Mouse (Mus musculus): ENCODE results near the gene Ncoa6. TPM values are rescaled to one million over a fixed set of nuclear protein-coding genes. Genes with fewer than 3 reads are reported as not detected.

Ncoa6 gene
- polyA plus RNA-seq, 1 experiment from 2014 or later, result 30.0 TPM

DNA sequence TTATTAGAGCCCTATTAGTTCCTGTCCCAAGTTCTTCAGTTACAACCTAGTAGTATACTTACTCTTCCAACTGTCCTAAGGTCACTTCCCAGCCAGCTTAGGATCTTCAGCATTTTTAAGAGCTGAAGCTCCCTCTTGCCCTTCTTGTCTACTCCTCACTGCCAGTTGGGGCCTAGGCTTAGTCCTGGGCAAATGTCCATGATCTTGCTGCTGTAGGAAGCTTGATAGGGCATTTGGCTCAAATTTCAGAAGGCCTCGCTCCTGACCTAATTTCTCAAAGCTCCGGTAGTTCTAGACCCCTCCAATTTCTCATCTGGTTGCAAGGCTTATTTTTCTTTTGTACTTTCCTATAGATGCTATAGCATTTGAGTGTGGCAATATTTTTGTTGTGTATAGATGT, 85.1 kb downstream of the Ncoa6 start:
- H3K36me3 ChIP-seq (ENCODE audit: control insufficient read depth, insufficient read depth, low read length), result peaks cover 32% of the 10 kb centered on the region
- H3K4me2 ChIP-seq (replicated peaks; ENCODE audit: low read depth, low read length), result no peak overlapping the region
- no peak for ATAC-seq (ENCODE audit: low FRiP score, low TSS enrichment)
- no peak overlapping the region for H3K27ac ChIP-seq (ENCODE audit: low read depth, low read length)
- no peaks in the 10 kb centered on the region for H3K27me3 ChIP-seq (ENCODE audit: control insufficient read depth, insufficient read depth, low read length)
- H3K9me3 ChIP-seq (ENCODE audit: control insufficient read depth, low read length), result no peaks in the 10 kb centered on the region
- 75% methylated on average over 2 of the region's 2 CpGs for WGBS
- no peaks in the 10 kb centered on the region; the same call in 1 of the 2 replicates for H3K4me1 ChIP-seq (ENCODE audit: control insufficient read depth, insufficient read depth, low read length)
- no peak overlapping the region for H3K9ac ChIP-seq (ENCODE audit: low read depth, low read length)
- no peak overlapping the region for H3K4me3 ChIP-seq (ENCODE audit: low read length)

DNA sequence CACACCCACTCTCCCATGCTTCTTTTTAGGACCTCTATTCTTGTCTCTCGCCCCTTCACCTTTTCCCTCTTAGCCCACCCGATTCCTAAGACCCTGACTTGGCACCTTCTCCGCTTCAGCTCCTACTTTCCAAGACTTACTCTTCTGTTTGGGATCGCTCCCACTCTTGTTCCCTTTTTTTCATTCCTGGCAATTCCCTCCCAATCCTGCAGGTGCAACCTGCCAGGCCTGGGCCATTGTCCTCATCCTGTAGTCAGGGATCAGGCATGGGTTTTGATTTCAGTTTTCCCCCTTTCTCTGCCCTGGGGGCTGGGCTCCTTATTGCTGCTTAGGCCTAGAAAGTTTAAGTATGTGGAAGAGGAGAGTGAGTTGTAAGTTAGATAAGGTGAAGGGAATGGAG, 86.6 kb downstream of the Ncoa6 start:
- no peak overlapping the region for H3K4me2 ChIP-seq (replicated peaks; ENCODE audit: low read depth, low read length)
- 56% methylated on average over 4 of the region's 4 CpGs for WGBS
- H3K9me3 ChIP-seq (ENCODE audit: control insufficient read depth, low read length), result no peaks in the 10 kb centered on the region
- no peak overlapping the region for H3K27ac ChIP-seq (ENCODE audit: low read depth, low read length)
- no peaks in the 10 kb centered on the region for H3K27me3 ChIP-seq (ENCODE audit: control insufficient read depth, insufficient read depth, low read length)
- no peak overlapping the region for H3K9ac ChIP-seq (ENCODE audit: low read depth, low read length)
- ATAC-seq (ENCODE audit: low FRiP score, low TSS enrichment), result no peak
- H3K4me1 ChIP-seq (ENCODE audit: control insufficient read depth, insufficient read depth, low read length), result peaks cover 7% of the 10 kb centered on the region; the same call in 1 of the 2 replicates
- H3K36me3 ChIP-seq (ENCODE audit: control insufficient read depth, insufficient read depth, low read length), result peaks cover 32% of the 10 kb centered on the region
- no peak overlapping the region for H3K4me3 ChIP-seq (ENCODE audit: low read length)

DNA sequence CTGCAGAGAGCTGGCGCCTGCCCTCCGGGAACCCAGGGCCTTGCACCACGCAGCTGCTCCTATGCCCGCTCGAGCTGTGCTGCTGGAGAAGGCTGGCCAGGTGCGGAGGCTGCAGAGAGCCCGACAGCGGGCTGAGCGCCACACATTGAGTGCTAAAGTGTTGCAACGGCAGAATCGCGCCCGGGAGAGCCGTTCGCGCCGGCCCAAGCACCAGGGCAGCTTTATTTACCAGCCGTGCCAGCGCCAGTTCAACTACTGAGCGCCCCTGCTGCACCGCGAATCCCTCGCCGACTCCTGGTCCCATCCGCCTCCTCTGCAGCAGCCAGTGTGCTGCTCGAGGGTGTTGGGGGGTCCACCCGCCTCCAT, 87.2 kb downstream of the Ncoa6 start:
- Histone ChIP-seq H3K4me3 (ENCODE audit: low read length) (no peak overlapping the region), H3K9ac (ENCODE audit: low read depth, low read length) (peak overlapping the region; percentile 38; the same call in 1 of the 2 replicates), H3K27me3 (ENCODE audit: control insufficient read depth, insufficient read depth, low read length) (no peaks in the 10 kb centered on the region), H3K4me2 (replicated peaks; ENCODE audit: low read depth, low read length) (no peak overlapping the region), H3K36me3 (ENCODE audit: control insufficient read depth, insufficient read depth, low read length) (peaks cover 32% of the 10 kb centered on the region), H3K9me3 (ENCODE audit: control insufficient read depth, low read length) (no peaks in the 10 kb centered on the region), H3K4me1 (ENCODE audit: control insufficient read depth, insufficient read depth, low read length) (peaks cover 7% of the 10 kb centered on the region; the same call in 1 of the 2 replicates), H3K27ac (ENCODE audit: low read depth, low read length) (no peak overlapping the region)
- WGBS, result 19% methylated on average over 27 of the region's 27 CpGs
- ATAC-seq (ENCODE audit: low FRiP score, low TSS enrichment), result no peak

DNA sequence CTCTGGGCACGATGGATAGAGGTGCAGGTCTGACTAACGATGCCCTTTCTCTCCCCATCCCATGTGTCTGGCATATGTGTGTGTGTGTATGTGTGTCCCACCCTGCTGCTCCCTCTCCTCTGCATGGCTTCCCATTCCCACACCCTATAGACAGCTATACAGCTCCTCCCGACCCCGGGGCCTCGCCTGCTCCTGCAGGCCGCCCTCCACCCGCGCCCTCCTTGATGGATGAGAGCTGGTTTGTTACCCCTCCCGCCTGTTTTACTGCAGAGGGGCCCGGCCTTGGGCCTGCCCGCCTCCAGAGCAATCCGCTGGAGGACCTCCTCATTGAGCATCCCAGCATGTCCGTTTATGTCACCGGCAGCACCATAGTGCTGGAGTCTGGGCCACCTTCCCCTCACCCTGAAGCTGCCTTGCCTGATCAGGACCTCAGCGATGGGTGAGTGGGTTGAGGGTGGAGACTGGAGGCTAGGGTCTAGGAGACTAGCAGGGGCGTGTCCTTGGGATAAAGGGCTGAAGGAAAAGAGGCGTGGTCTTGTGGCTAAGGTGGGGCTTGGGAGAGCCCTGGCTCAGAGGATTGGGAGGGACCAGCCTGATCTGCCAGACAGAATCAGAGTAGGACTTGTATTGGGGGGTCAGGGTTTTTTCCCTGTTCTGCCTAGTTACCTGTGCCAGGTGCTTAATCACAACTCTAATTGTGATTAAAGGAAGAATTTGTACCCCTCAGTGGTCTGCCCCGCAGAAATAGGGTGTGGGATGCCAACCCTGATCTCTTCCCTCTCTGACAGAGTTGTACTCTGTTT, 87.8 kb downstream of the Ncoa6 start:
- Histone ChIP-seq H3K9ac (ENCODE audit: low read depth, low read length) (0 out of 2 replicates have a peak overlapping the region, but pooled peaks have one; percentile 38), H3K27ac (ENCODE audit: low read depth, low read length) (no peak overlapping the region), H3K27me3 (ENCODE audit: control insufficient read depth, insufficient read depth, low read length) (no peaks in the 10 kb centered on the region), H3K36me3 (ENCODE audit: control insufficient read depth, insufficient read depth, low read length) (peaks cover 26% of the 10 kb centered on the region), H3K4me2 (replicated peaks; ENCODE audit: low read depth, low read length) (no peak overlapping the region), H3K4me3 (ENCODE audit: low read length) (no peak overlapping the region), H3K4me1 (ENCODE audit: control insufficient read depth, insufficient read depth, low read length) (peaks cover 7% of the 10 kb centered on the region; the same call in 1 of the 2 replicates), H3K9me3 (ENCODE audit: control insufficient read depth, low read length) (no peaks in the 10 kb centered on the region)
- 53% methylated on average over 18 of the region's 18 CpGs for WGBS
- ATAC-seq (ENCODE audit: low FRiP score, low TSS enrichment), result no peak

DNA sequence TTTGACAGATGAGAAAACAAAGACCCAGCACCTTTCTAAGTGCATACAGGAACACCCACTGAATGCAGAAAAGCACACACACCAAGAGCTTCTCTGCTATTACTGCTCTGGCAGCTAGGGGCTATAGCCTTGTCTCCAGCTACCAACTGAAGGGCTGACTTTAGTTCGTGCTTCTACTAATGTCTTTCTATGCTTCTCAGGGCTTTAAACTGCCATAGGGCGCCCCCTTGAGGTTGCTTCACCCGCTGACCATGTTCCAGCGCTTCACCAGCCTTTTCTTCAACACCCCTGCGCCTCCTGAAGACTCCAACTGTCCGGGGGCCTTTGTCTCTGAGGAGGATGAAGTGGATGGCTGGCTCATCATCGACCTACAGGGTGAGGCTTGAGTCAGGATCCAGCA, 88.6 kb downstream of the Ncoa6 start:
- 32% methylated on average over 7 of the region's 7 CpGs for WGBS
- Histone ChIP-seq H3K27me3 (ENCODE audit: control insufficient read depth, insufficient read depth, low read length) (no peaks in the 10 kb centered on the region), H3K4me1 (ENCODE audit: control insufficient read depth, insufficient read depth, low read length) (peaks cover 7% of the 10 kb centered on the region; the same call in 1 of the 2 replicates), H3K36me3 (ENCODE audit: control insufficient read depth, insufficient read depth, low read length) (peaks cover 18% of the 10 kb centered on the region), H3K4me2 (replicated peaks; ENCODE audit: low read depth, low read length) (no peak overlapping the region), H3K4me3 (ENCODE audit: low read length) (no peak overlapping the region), H3K9ac (ENCODE audit: low read depth, low read length) (no peak overlapping the region), H3K27ac (ENCODE audit: low read depth, low read length) (no peak overlapping the region), H3K9me3 (ENCODE audit: control insufficient read depth, low read length) (no peaks in the 10 kb centered on the region)
- ATAC-seq (ENCODE audit: low FRiP score, low TSS enrichment), result no peak

DNA sequence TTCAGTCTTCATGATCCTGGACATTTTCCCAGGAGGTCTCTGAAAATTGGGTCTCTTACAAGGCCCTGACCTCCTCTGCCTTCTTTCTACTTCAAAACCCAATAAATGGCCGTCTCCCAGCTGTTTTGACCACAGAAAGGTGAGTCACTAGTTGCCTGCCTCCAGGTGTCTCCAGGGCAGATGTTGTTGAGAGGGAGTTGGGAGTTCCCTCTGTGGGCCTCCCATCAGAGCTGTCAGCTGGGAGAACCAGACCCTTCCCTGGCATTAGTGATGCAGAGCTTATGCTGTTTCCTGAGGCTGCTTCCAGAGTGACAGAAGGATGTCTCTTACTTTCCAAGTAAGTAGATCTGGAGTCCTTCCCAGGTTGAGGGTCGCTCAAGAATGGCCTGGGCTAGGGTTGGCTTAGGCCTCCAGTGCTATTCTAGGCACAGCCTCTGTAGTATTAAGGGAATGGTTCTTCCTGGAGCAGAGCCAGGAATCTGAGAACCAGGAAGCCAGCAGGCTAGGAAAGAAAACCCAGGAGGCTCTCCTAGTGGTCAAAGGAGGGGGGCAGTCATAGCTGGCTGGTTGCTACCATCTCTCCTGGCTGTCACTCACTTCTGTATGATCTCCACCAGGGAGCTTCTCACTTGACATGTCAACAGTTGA, 90.8 kb downstream of the Ncoa6 start:
- Histone ChIP-seq H3K27ac (ENCODE audit: low read depth, low read length) (no peak overlapping the region), H3K4me2 (replicated peaks; ENCODE audit: low read depth, low read length) (peak overlapping the region; percentile 88), H3K4me1 (ENCODE audit: control insufficient read depth, insufficient read depth, low read length) (peaks cover 7% of the 10 kb centered on the region; the same call in 1 of the 2 replicates), H3K4me3 (ENCODE audit: low read length) (peak overlapping the region; percentile 89; the same call in 1 of the 2 replicates), H3K9ac (ENCODE audit: low read depth, low read length) (no peak overlapping the region), H3K36me3 (ENCODE audit: control insufficient read depth, insufficient read depth, low read length) (peaks cover 5% of the 10 kb centered on the region; the same call in 1 of the 2 replicates), H3K9me3 (ENCODE audit: control insufficient read depth, low read length) (no peaks in the 10 kb centered on the region), H3K27me3 (ENCODE audit: control insufficient read depth, insufficient read depth, low read length) (no peaks in the 10 kb centered on the region)
- ATAC-seq (ENCODE audit: low FRiP score, low TSS enrichment), result no peak
- 78% methylated on average over 2 of the region's 2 CpGs for WGBS

DNA sequence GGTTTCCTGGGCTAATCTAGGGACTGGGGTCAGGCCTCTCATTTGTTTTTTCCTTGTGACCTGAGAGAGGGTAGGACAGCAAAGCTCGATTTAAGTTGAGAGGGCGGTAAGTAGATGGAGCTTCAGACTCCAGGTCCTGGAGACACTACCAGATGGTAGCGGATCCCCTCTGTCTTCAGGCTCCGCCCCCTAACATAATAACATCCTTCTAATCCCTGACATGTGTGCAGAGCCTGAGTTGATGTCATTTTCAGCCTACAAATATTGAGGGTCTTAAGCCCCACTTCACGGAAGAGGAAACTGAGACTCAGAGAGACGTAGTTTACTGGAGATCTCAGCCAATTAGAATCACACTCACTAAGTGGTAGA, 91.4 kb downstream of the Ncoa6 start:
- Histone ChIP-seq H3K9me3 (ENCODE audit: control insufficient read depth, low read length) (no peaks in the 10 kb centered on the region), H3K4me1 (ENCODE audit: control insufficient read depth, insufficient read depth, low read length) (peaks cover 7% of the 10 kb centered on the region; the same call in 1 of the 2 replicates), H3K27me3 (ENCODE audit: control insufficient read depth, insufficient read depth, low read length) (no peaks in the 10 kb centered on the region), H3K27ac (ENCODE audit: low read depth, low read length) (peak overlapping the region; percentile 85), H3K4me2 (replicated peaks; ENCODE audit: low read depth, low read length) (peak overlapping the region; percentile 88), H3K9ac (ENCODE audit: low read depth, low read length) (peak overlapping the region; percentile 92; the same call in 1 of the 2 replicates), H3K36me3 (ENCODE audit: control insufficient read depth, insufficient read depth, low read length) (peaks cover 5% of the 10 kb centered on the region; the same call in 1 of the 2 replicates), H3K4me3 (ENCODE audit: low read length) (peak overlapping the region; percentile 89)
- WGBS, result 25% methylated on average over 6 of the region's 6 CpGs
- peak; percentile 28; the same call in 1 of the 2 replicates for ATAC-seq (ENCODE audit: low FRiP score, low TSS enrichment)

DNA sequence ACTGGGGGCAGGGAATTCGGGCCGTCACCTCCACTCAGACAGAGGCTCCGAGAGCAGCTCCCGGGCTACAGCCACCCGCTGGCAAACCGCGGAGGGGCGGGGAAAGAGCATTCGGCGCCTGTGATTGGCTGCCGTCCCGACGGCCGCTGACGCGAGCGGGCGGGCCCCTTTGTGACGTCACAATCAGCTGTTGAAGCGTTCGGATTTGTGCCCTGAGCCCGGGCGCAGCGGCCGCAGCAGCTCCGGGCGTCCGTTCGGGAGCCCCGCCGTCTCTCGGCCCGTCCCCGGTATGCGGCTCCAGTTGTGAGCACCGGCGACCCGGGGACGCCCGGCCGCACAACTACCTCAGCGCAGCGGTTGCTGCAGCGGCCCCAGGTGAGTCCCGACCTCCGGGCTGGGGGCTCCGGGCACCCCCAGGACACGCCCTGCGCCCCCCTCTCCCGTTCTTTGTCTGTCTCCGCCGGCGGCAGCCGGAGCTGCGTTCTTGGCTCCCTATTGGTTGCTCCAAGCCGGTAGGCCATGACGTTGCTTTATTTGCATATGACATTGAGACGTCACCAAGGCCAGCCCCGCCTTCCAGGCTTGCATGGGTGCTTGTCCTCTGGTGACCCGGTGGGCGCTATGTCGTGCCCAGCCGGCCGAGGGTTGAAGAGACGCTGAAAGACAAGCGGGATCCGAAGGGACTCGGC, 91.9 kb downstream of the Ncoa6 start:
- Histone ChIP-seq H3K27me3 (ENCODE audit: control insufficient read depth, insufficient read depth, low read length) (no peaks in the 10 kb centered on the region), H3K36me3 (ENCODE audit: control insufficient read depth, insufficient read depth, low read length) (peaks cover 5% of the 10 kb centered on the region; the same call in 1 of the 2 replicates), H3K27ac (ENCODE audit: low read depth, low read length) (peak overlapping the region; percentile 85), H3K4me3 (ENCODE audit: low read length) (peak overlapping the region; percentile 89), H3K9ac (ENCODE audit: low read depth, low read length) (peak overlapping the region; percentile 92), H3K4me1 (ENCODE audit: control insufficient read depth, insufficient read depth, low read length) (peaks cover 7% of the 10 kb centered on the region; the same call in 1 of the 2 replicates), H3K4me2 (replicated peaks; ENCODE audit: low read depth, low read length) (peak overlapping the region; percentile 88), H3K9me3 (ENCODE audit: control insufficient read depth, low read length) (no peaks in the 10 kb centered on the region)
- peak; percentile 93 for ATAC-seq (ENCODE audit: low FRiP score, low TSS enrichment)
- WGBS, result under 1% methylated on average over 65 of the region's 68 CpGs
